Comparison of ENCODE assay signal across 8 mouse cellular contexts in the genomic region with DNA sequence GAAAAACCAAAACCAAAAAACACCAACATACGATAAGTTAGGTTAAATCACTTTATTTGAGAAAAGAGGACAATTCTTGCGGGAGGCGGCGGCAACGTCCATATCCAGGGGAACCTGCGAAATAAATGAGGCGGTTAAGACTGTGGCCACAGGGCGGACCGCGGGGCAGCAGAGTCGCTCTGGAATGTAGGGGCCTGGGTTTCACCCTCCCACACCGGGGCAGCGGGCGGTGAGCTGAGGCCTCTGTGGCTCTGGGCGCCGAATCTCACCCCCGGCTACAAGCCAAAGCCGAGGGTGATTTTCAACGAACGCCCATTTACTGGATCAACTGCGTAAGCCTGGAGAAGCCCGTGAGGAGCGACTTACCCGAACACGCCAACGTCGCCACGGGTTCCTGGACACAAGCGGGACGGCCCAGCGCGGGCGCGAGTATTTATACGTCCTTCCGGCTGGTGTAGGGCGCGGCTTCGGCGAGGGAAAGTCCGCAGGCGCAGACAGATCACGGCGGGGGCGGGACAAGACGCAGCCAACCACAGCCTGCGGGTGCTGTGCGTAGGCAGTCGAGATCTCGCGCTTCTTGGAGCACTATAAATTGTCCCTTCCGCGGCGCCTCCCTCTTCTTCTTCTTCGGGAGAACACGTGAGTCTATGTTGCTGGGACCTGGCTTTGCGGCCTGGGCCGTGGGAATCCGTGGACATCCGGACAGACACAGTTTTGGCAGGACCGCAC. TPM values are rescaled to one million over a fixed set of nuclear protein-coding genes. Genes with fewer than 3 reads are reported as not detected.
DNase-seq lines count a peak whose midpoint lies in the region; ATAC-seq and TF ChIP-seq lines count a peak whose summit lies in the region.

No protein-coding gene starts in this region.

- no peak for TF ChIP-seq CTCF in lung, adult 2 months (IDR thresholded peaks at IDR 0.05; ENCODE audit: insufficient read depth, low read length)

- WGBS in forebrain, embryonic 14.5 days = under 1% methylated on average over 61 of the region's 61 CpGs
- under 1% methylated on average over 61 of the region's 61 CpGs for WGBS in lung, adult 2 months

- peak overlapping the region; percentile 77 for H3K27ac ChIP-seq in forebrain, embryonic 14.5 days (ENCODE audit: low read depth, low read length)

- intact Hi-C loops in heart, postnatal 25 days (cut with DNase I) = loop anchor here (5.0 kb wide), 1 partner anchor 192 kb away; the partner anchor contains the start of gene Traf7

- peaks cover 18% of the 10 kb centered on the region for H3K4me1 ChIP-seq in forebrain, embryonic 14.5 days (ENCODE audit: control insufficient read depth, insufficient read depth, low read length)
- H3K4me1 ChIP-seq in lung, adult 2 months (ENCODE audit: control insufficient read depth, insufficient read depth, low read length) = peaks cover 10% of the 10 kb centered on the region; the same call in 1 of the 2 replicates

- H3K27me3 ChIP-seq in forebrain, embryonic 14.5 days (replicated peaks; ENCODE audit: control insufficient read depth, insufficient read depth, low read length) = no peaks in the 10 kb centered on the region

- peak; percentile 99 for DNase-seq in ES-CJ7 (ENCODE audit: low read depth, low spot score)
- peak; percentile 97 for DNase-seq in cerebellum, adult 11 months
- peak; percentile 99 for DNase-seq in forebrain, embryonic 14.5 days (ENCODE audit: low spot score)
- DNase-seq in heart, postnatal 25 days (ENCODE audit: low spot score) = peak; percentile 97
- DNase-seq in layer of hippocampus, adult 18-20 months (ENCODE audit: low spot score in 2 of 2) = peak; percentile 97 to 99
- DNase-seq in lung, adult 2 months = peak; percentile 96
- DNase-seq in thymus, adult 18-20 months = peak; percentile 96 to 97

- H3K4me3 ChIP-seq in forebrain, embryonic 14.5 days (ENCODE audit: low read depth, low read length) = peak overlapping the region; percentile 64
- H3K4me3 ChIP-seq in lung, adult 2 months (replicated peaks; ENCODE audit: extremely low read depth, low read depth, low read length) = peak overlapping the region; percentile 77

- TF ChIP-seq POLR2A in lung, adult 2 months (IDR thresholded peaks at IDR 0.05; ENCODE audit: borderline replicate concordance, extremely low read depth, low read depth, low read length) = peak; percentile 95

- H3K36me3 ChIP-seq in forebrain, embryonic 14.5 days (ENCODE audit: control insufficient read depth, insufficient read depth, low read length) = peaks cover 39% of the 10 kb centered on the region

- peak overlapping the region; percentile 79 for H3K4me2 ChIP-seq in forebrain, embryonic 14.5 days (ENCODE audit: low read length)

- peak overlapping the region; percentile 93 for H3K9ac ChIP-seq in forebrain, embryonic 14.5 days (ENCODE audit: low read length)

- ATAC-seq in forebrain, embryonic 14.5 days = peak; percentile 99
- peak; percentile 88 for ATAC-seq in neutrophil, adult 5-6 weeks (ENCODE audit: extremely low read depth, insufficient number of reproducible peaks, low FRiP score, poor library complexity, severe bottlenecking)

- no peaks in the 10 kb centered on the region for H3K9me3 ChIP-seq in forebrain, embryonic 14.5 days (replicated peaks; ENCODE audit: control insufficient read depth, low read length)

RNA-seq across cellular contexts. Expression of gene Rps2, which starts 1.7 kb away (rescaled TPM):
- polyA plus RNA-seq in forebrain, embryonic 14.5 days (2014; fragmentation: Nextera tagmentation; extraction: Ambion mirVana) = 888 and 1,063 TPM in 2 replicates
- total RNA-seq in heart, postnatal 25 days (2021) = 100 to 1,000 TPM; 745 to 758 TPM
- 100 to 1,000 TPM; 318 to 320 TPM for total RNA-seq in layer of hippocampus, adult 18-20 months (2021)
- polyA plus RNA-seq in lung, adult 2 months (2012; rRNA removed) = 1,603 and 2,135 TPM in 2 replicates
- 574 and 580 TPM in 2 replicates for total RNA-seq in neutrophil, adult 5-6 weeks (2017)

RNA-seq across cellular contexts. Expression of gene Rnf151, which starts 1.8 kb away (rescaled TPM):
- polyA plus RNA-seq in forebrain, embryonic 14.5 days (2014; fragmentation: Nextera tagmentation; extraction: Ambion mirVana) = not detected in 2 replicates
- not detected for total RNA-seq in heart, postnatal 25 days (2021)
- total RNA-seq in layer of hippocampus, adult 18-20 months (2021) = under 1 TPM in 1 of 2 experiments, not detected in 1; 0.27 TPM
- 0.29 and 0.57 TPM in 2 replicates for polyA plus RNA-seq in lung, adult 2 months (2012; rRNA removed)
- total RNA-seq in neutrophil, adult 5-6 weeks (2017) = 0.86 TPM in 1 of 2 replicates, not detected in the other

RNA-seq across cellular contexts. Expression of gene Ndufb10, which starts 4.6 kb away (rescaled TPM):
- polyA plus RNA-seq in forebrain, embryonic 14.5 days (2014; fragmentation: Nextera tagmentation; extraction: Ambion mirVana) = 301 and 312 TPM in 2 replicates
- total RNA-seq in heart, postnatal 25 days (2021) = 1,000 to 10,000 TPM; 1,080 to 1,118 TPM
- 100 to 1,000 TPM; 226 to 238 TPM for total RNA-seq in layer of hippocampus, adult 18-20 months (2021)
- 174 and 218 TPM in 2 replicates for polyA plus RNA-seq in lung, adult 2 months (2012; rRNA removed)
- 107 and 119 TPM in 2 replicates for total RNA-seq in neutrophil, adult 5-6 weeks (2017)

RNA-seq across cellular contexts. Expression of gene Rpl3l, which starts 8.0 kb away (rescaled TPM):
- polyA plus RNA-seq in forebrain, embryonic 14.5 days (2014; fragmentation: Nextera tagmentation; extraction: Ambion mirVana) = not detected in 2 replicates
- total RNA-seq in heart, postnatal 25 days (2021) = 100 to 1,000 TPM; 375 to 390 TPM
- under 1 TPM; 0.27 to 0.43 TPM for total RNA-seq in layer of hippocampus, adult 18-20 months (2021)
- polyA plus RNA-seq in lung, adult 2 months (2012; rRNA removed) = 0.26 and 6.4 TPM in 2 replicates
- 1.5 and 4.0 TPM in 2 replicates for total RNA-seq in neutrophil, adult 5-6 weeks (2017)

RNA-seq across cellular contexts. Expression of gene Tbl3, which starts 12.2 kb away (rescaled TPM):
- 85.3 and 86.1 TPM in 2 replicates for polyA plus RNA-seq in forebrain, embryonic 14.5 days (2014; fragmentation: Nextera tagmentation; extraction: Ambion mirVana)
- total RNA-seq in heart, postnatal 25 days (2021) = 10 to 100 TPM; 16.0 to 16.9 TPM
- 10 to 100 TPM; 31.7 to 32.5 TPM for total RNA-seq in layer of hippocampus, adult 18-20 months (2021)
- polyA plus RNA-seq in lung, adult 2 months (2012; rRNA removed) = 45.4 and 60.7 TPM in 2 replicates
- 10.1 and 10.4 TPM in 2 replicates for total RNA-seq in neutrophil, adult 5-6 weeks (2017)

Comparison
In these comparisons a context has a peak if more than half of its experiments do, and no peak if none do; other contexts are left out.
1. Peak in every context shown above with its lines: DNase-seq, ATAC-seq, H3K4me3 ChIP-seq and H3K27ac ChIP-seq.